Mouse (Mus musculus): ENCODE results near the gene Slf2.

Gene Slf2

DNA sequence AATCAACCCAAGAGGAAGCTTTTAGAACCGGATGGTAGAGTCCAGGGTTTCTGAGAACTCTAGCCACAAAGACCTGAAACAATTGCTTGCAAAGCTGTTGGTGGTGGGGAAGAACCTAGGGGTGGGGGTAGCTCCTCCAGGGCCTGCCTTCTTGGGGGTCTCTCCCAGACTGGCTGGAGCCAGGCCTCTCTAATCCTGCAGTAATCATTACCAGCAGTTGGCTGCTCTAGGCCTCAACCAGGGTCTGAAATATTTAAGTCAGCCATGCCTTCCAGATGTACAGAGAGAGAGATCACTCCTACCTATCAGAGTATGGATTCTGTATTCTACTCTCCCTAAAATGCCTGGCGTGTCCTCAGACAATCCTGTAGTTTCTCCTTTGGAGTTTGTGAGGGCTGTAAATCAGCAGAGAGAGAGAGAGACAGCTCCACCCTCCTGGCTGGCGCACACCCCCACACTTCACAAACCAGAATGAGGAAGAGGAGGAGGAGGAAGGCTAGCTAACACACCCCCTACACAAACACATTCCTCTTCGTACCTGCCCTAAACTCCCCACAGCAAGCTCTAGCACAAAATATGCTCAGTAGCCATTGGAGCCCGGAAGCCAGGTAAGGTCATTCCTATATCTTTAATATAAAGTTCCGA, 82.8 kb downstream of the Slf2 start:
- DNase-seq, result no peak

DNA sequence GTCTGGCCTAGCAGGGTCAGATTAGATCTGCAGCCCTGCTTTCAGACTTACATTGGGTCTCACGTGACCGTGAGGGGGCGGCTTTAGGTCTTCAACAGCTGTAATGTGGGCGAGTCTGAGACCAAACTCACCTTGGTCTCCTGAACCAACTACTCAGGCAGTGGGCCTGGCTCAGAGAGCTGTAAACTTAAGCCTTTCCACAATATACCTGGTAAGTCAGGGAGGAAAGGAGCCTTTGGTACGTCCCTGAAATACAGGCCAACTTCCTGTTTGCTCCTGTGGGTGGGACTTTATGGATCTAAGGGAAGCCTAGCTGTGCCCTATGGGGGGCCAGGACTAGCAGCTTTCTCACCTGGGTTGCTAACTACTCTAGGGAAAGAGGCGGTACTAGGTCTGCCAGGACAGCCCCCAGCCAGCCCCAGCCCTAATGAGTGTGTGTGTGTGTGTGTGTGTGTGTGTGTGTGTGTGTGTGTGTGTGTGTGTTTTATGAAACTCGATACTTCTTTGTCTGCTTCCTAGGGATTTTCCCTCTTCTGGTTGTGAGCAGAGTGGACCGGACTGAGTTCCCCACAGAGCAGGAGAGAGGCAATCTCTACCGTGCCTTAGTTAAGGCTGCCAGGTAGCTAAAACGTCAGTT, 83.5 kb downstream of the Slf2 start, which contains the start of gene Lzts2:
Gene Lzts2 (plus strand): TSS at position 80 of the 637 bp plus-strand sequence.
- no peak for DNase-seq

DNA sequence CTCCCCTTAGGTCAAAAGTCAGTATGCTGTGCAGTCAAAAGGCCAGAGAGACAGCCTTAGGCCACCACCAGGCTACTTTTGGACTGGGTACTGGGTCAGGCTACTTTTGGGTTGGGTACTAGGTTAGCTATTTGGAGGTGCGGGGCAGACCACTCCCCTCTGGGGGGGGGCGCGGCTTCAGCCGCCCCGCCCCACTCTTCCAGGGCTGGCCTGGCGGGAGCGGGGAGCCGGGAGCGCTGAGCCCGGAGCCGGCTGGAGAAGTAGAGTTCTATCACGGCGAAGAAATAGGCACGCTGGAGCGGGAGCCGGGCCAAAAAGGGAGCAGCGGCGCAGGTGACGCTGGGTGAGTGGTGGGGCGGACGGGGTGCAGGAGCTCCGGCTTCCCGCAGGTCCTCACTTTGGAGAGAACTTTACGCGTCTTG, 84.0 kb downstream of the Slf2 start:
- DNase-seq, result no peak

DNA sequence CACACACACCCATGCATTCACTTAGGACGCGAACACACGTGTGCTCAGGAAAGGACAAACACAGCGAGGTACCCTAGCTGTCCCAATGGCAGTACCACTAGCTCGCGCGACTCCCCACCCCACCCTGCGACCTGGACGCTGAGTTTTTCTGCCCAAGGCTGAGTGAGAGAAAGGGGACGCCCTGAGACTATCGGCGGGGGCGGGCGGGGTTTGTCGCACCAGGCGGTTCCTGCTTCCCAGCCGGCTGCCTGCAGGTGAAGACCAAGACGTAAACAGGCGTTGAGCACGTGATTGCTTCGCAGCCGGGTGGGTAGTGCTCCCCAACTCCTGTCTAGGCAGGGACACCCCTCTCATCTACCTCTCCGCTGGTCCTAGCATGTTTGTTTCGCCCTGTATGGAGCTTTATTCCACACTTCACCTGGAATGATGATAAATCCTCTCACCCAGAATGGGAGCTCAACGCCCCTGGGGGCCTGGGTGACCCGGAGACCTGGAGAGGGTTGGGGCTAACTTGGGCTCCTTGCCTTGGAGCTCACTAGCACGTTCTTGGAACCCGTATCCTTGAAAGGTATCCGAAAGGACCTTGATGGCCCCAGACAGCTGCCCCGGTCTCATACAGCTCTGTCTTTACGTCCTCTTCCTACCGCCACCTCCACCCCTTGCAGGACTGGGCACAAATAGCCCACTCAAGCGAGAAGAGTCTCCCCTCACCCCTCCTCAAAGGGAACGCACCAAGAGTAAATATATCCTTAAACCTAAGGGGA, 84.7 kb downstream of the Slf2 start:
- peak; percentile 49 for DNase-seq

DNA sequence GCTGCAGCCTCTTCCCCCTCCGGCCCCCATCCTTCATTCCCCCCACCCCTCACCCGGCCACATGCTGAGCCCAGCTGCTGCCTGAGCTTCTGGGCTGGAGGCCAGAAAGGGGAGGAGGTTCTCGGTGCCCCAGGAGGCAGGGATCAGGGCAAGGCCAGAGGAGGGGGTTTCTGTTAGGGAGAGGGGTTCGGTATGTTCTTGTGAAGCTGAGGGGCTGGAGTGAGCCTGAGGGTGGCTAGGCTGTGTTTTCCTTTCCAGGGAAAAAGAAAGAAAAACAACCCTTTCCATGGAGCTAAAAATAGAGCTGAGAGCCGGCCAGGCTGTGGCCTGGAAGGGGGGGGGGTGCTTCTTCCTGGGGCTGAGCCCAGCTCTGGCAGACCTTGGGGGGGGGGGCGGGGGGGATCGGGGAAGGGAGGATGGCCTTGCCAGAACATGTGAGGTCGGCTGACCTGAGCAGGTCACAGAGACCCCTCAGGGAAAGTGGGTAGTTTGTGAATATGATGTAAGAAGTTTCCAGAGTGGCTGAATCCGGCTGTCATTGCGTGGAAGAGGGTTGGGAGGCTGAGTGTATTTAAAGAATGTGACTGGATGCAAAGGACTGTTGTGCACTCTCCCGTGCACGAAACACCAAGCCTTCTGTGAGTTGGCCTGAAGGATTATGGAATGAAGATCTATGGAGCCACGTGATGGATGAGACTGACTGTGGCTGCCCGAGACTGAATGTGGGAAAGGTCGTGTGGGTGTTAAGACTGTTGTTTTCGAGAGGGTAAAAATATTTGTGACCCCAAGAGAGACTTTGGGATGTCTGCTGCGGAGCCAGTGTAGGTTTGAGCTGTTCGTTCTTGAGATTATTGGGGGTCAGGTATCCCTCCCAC, 85.6 kb downstream of the Slf2 start:
- peak; percentile 72 for DNase-seq

DNA sequence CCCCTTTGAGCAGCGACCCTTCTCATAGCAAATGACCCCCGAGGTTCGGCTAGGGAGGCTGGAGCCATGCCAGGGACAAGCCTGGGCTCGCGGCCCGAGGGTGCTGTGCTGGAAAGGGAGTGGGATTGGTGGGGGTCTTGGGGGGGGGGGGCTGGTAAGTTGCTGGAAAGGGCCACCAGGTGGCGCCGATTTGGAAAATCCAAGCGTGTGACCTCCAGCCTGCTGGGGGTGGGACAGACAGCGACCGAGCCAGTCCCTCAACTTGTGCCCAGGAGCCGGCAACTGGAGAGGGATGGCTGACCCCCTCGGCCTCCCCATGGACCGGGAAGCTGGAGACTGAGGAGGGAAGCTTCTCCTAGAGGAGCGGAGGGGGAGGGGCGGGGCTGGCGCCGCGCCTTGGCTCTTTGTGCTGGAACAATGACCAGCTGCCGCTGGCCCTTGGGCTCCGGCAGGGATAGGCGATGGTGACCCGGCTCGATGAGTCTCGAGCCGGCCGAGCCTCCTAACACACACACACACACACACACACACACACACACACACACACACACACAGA, 86.3 kb downstream of the Slf2 start:
- DNase-seq, result peak; percentile 68

DNA sequence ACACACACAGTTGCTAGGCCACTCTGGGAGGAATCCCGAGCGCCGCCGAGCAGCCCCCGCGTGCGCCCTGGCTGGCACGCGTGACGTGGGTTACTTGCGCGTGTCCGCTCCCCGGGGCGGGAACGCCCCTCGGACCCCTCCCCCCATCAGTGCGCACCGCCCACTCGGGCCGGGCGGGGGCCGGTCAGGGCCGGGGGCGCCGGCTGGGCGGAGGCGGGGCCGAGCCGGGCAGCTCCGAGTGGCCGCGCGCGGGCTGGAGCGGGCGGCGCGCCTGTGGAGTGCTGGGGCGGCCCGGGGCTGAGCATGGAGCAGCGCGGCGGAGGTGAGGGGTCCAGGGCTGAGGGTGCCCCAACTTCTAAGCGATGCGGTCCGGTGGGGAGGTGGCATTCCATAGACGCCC, 87.0 kb downstream of the Slf2 start:
- DNase-seq, result peak; percentile 84

DNA sequence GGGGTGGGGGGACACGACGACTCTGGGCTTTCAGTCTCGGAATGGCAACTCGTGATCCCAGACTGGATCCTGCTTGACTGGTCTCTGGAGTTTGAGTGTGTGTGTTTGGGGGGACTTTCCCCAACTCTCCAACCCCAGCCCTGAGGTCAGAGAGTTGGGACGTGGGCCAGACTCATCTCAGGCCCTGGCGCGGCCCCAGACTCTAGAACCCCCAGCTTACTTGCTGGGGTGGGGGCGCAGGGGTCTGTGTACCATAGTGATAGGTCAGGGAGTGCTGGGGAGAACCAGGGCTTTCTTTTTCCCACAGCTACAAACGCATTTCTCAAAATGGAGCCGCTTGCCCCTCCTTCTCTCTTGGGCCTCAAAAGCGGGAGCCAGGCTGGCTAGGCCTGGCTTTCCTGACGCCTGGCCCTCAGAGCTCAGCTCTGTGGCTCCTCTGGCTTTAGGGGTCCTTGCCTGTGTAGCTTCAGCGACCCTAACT, 87.4 kb downstream of the Slf2 start:
- no peak for DNase-seq

DNA sequence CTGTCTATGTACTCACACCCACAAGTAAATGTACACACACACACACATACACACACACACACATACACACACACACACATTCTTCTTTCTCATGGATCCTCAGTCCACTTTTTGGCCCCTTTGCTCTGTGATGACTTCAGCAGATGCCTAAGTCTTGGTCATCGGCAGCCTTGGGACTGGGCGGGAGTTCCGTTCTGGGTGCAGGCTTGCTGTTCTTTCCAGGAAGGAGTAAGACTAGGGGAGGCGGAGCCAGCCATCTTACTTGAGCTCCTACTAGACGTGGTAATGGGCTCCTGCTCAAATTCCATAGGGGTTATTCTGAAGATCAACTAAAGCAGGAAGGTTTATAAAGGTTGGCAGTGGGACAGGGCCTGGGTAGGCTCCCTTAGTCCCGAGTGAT, 89.4 kb downstream of the Slf2 start:
- no peak for DNase-seq

DNA sequence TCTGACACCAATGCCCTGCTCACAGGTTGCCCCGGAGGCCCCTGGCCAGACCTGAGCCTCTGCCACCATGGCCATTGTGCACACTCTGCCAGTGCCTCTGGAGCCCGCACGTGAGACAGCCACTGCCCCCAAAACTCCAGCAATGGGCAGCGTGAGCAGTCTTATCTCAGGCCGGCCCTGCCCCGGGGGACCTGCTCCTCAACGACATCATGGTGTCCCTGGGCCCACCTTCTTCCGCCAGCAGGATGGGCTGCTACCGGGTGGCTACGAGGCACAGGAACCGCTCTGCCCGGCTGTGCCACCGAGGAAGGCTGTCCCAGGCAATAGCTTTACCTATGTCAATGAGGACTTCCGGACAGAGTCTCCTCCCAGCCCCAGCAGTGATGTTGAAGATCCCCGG, 90.4 kb downstream of the Slf2 start:
- DNase-seq, result no peak

DNA sequence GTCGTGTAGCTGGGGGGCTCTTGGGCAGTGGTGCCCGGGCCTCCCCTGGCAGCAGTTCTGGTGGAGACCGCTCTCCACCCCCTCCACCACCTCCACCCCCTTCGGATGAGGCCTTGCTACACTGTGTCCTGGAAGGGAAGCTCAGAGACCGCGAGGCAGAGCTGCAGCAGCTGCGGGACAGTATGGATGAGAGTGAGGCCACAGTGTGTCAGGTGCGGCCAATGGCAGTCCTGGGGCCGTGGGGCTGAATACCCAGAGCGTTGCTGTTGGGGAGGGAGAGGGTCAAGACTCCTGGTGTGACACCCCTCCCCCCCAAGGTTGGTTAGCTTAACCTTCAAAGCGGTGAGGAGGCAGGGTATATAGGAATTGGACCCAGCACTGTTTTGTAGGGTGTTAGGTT, 93.0 kb downstream of the Slf2 start:
- DNase-seq, result no peak

DNA sequence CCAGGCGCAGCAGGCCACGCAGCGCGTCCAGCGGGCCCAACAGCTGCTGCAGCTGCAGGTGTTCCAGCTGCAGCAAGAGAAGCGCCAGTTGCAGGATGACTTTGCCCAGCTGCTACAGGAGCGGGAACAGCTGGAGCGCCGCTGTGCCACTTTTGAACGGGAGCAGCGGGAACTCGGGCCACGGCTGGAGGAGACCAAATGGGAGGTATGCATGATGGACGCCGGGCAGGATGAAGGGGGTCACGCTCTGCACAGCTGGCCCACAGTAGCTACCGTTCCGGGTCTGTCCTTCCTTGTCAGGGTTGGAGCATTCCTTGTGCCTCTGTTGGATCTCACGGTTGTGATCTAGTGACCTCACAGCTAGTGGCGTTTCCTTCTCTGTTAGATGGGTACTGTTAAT, 93.8 kb downstream of the Slf2 start:
- no peak for DNase-seq

DNA sequence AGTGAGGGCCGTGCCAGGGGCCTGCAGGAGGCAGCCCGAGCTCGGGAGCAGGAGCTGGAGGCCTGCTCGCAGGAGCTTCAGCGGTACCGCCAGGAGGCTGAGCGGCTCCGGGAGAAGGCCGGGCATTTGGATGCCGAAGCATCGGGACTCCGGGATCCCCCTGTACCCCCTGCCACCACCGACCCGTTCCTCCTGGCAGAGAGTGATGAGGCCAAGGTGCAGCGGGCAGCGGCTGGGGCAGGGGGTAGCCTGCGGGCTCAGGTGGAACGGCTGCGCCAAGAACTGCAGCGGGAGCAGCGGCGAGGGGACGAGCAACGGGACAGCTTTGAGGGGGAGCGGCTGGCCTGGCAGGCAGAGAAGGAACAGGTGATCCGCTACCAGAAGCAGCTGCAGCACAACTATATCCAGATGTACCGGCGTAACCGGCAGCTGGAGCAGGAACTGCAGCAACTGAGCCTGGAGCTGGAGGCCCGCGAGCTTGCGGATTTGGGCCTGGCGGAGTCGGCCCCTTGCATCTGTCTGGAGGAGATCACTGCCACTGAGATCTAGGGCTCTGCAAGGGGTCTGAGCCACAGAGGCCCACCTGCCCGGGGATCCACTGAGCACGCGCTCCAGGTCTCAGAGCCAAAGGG, 95.1 kb downstream of the Slf2 start:
- DNase-seq, result no peak

DNA sequence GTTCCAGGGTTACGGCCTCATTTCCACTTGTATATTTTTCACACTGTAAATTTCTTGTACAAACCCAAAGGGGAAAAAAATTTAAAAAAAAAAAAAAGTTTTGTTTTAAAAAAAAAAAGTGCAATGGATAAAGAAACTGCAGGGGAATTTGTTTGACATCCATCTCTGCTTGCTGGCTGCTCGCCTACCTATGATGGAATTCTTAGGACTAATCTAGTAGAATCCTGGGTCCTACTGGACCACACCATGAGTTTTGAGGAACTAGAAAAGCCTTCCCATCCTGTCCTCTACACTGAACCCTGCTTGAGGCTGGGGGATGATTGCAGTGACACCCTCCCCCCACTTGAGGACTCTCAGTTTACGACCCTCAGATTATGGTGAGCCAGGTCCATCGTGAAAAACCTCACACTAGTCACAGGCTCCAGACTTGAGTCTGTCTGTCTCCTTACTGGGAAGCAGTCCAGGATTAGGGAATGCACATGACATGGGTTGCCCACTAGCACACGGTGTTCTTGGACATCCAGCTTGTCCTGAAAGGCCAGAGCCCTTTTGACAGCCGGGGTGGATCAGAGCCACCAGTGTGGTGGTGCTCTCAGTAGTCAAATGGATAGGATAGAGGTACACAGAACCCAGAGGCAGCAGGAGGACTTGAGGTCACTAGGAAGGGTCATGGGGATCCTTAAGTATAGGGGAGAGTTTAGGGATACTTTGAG, 96.2 kb downstream of the Slf2 start:
- no peak for DNase-seq

DNA sequence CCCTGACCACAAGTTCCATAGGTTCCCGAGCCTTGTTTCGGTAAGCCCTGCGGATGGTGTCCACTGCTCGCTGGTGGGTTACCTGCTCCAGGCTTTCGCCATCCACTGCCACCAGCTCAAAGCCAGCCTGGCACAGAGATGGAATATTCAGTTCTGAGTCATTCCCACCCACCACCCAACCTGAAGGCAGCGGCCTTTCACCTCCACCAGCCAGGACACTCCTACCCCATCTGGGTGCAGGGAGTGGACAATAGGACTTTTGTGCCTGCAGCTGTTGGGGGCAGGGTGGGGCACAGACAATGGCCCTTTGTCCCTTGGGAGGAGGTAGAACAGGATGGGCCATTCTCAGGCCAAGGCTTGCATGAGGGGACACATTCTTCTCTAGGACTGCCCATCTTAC, 96.9 kb downstream of the Slf2 start:
- DNase-seq, result no peak

DNA sequence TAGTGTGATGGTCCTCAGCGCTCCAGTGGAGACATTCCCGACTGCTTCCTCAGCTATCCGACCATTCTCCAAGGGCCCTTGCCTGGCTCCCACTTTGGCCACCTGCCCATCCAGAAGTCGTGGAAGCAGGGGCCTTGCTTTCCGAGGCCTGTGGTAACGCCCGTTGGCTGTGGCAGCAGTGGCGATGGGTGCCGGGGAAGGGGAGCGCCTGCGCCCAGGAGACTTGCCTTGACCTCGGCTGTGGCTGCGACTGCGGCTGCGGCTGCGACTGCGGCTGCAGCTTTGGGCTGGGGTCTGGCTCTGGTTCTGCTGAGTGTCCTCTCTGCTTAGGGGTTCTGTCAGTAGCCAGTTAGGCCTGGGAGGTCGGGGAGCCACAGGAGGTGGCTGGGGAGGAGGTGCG, 97.8 kb downstream of the Slf2 start:
- DNase-seq, result no peak

DNA sequence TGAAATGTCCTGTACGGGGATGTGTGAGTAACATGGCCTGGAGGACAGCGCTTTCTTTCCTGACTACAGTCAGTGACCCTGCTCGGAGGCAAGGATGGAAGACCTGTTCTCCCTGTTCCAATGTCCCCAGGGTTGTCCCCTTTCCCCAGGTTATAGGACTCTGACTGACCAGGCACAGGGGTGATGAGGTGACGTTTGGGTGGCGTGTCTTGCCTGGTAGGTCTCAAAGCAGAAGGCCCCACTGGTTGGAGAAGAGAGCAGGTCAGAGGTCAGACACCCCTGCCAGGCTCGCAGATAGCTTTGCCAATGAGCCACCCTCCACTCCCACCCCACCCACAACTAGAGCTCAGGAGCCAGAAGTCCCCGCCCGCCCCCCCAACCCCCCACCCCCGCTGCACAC, 98.6 kb downstream of the Slf2 start:
- no peak for DNase-seq

DNA sequence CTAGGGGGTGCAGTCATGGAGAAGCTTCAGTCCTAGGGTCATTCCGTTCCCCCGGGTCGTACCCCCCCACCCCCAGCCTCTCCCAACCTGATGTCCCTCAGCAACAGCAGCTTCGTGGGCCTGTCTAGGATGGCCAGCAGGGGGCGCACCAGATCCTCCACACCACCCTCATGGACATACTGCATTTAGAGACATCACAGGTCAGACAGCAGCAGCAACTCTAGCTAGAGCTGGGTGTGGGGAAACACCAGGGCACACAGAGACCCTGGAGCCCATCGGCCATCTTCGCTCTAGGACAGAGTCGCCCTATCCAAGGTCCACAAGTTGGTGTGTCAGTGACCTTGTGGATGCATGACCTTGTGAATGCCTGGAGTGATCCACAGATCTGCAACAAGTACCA, 99.2 kb downstream of the Slf2 start:
- no peak for DNase-seq

DNA sequence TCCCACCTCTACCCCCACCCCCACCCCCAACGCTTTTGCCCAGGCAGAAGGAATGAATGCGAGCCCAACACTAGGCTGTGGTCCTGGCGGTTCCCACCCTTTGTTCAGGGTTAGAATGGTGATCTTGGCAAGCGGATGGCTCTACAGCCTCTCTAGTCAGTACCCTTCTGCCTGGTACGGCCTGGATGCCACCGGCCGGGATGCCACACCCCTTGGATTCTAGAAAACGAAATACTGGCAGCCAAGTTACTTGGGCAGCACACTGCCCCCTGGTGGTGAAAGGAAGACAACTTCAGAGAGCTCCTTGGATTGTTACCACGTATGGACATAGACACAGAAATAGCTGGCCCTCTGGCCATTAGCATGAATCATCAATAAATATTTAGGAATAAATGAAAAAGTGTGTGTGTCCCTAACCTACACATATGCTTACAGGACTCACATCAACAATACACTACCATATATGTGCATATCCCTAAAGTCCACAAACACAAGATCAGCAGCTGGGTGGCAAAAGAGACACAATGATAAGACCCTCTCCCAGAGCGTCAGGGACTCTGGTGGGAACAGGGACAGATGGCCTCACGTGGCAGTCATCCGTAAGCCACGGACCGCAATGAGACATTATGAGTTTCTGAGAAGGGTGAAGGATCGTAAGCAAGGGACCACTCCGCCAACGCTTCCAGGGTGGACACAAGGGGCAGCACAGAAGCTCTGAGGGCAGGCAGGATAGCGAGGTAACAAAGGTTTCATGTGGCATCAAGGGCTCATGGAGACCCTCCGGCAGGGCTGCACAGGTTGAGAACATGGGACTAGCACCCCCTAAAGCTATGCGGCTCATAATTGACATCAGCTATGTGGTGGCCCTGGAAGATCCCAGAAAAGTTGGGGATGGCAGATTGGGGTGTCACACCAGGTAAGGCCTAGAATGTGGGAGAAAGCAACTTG, 100.1 kb downstream of the Slf2 start:
- peak; percentile 87 for DNase-seq

DNA sequence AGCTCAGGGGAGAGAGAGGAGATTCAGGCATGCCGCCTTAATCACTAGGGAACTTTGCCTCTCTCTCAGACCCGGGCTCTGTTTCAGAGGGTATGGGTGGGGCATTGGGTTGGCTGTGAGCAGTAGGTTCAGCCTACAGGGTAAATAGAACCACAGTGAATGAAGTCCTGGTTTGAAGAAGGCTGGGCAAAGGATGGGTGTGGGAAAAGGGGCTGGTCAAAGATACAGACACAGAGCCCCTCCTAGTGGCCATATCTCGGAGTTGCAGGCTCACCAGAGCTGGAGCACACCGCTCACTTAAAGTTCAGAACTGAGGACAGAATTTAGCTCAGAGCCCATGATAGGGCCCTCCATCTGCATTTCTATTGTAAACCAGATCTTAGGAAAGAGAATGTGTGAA, 100.8 kb downstream of the Slf2 start:
- peak; percentile 76 for DNase-seq
